Mouse (Mus musculus) neutrophil, adult 5-6 weeks (primary cell): ENCODE measurements at regions not wholly inside any gene's neighbourhood (a gene's known extent, or its start where the extent isn't known, plus 50 kb on each side); places are given as distances from the start of the nearest gene placed in this dataset.
A peak's percentile ranks its signal among the peaks of the same experiment; 100 is the strongest.

Experiments
- ATAC-seq: fragments of 151-379, 151-347 bp; 2 replicates; pipeline ENCODE4 v1.8.0; 2017; ENCODE audit warnings: mild to moderate bottlenecking, moderate TSS enrichment; ENCODE audit not compliant: insufficient number of reproducible peaks, poor library complexity, low FRiP score, severe bottlenecking; ENCODE audit errors: extremely low read depth

DNA sequence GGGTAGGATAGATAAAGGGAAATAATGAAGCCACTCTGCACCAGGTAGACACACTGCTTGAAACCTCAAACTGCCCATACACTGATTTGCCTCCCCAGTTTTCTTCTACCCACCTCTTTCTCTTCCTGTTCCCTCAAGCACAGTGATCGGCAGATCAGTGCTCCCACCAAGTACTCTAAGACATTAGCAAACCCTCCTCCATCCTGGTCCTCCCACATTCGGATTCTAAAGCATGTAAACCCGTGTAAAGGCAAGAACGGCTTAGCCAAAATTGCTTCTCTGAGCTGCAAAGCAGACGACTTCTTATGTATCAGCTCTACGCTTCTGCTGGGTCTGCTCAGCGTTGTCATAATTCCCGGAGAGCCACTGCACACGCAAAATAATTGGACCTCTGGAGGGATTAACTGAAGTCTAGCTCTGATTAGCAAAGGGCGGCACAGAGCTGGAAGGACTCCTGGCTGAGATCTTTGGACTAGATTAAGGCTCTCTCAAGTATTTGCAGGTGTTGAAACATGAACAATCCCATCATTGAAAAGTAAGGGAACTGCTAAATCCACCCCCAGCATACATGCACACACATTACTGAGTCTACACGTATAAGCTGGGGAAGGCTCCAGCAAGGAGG, 67.2 kb downstream of the Mtx3 start:
- ATAC-seq = no peak

- ATAC-seq = no peak
Observed at GRCm38 (mm10) chr13:92912661-92913060, 68.1 kb downstream of the Mtx3 start.

DNA sequence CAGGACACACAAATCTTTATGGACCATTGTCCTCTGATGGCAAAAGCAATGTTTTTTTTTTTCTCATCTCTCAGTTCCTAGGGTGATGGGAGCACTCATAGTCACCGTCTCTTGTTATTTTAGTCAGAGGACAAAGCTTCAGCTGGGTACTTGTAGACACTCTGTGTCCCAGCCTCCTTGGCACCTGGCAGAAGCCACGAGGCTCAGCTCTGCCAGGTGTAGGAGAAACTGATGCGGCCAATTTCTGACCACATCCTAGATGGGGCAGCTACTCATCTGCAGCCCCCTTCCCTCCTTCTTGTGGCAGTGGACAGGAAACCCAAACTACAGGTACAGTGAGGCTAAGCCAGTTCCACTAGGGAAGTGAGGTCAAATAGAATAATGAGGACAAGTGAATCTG, 70.1 kb downstream of the Mtx3 start:
- ATAC-seq = no peak

DNA sequence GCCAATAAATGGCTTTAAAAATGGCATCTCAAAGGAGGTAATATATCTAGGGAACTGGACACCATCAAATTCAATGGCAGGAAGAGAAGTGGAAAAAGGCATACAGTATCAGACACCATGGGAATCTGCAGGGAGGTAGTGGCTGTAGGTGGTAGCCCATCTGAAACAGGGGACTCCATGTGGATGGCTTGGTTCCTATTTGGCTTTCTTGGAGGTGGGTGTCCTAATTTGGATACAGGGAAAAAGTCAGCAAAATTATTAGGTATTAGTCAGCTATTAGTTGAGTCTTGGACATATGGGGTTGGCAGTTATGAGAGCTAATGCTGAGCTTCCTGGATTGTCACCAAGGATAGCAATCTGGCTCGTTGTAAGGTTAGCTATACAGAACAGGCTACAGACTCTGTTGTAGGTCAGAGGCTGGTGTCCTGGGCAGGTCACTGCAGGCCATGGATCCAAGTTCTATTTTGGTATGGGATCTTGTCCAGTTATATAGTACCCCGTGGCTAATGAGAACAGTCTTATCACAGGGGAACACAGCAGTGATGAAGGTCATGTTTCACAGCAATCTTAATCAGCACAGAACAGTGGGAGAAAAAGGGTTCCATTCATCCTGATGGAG, 70.8 kb downstream of the Mtx3 start:
- ATAC-seq = no peak

DNA sequence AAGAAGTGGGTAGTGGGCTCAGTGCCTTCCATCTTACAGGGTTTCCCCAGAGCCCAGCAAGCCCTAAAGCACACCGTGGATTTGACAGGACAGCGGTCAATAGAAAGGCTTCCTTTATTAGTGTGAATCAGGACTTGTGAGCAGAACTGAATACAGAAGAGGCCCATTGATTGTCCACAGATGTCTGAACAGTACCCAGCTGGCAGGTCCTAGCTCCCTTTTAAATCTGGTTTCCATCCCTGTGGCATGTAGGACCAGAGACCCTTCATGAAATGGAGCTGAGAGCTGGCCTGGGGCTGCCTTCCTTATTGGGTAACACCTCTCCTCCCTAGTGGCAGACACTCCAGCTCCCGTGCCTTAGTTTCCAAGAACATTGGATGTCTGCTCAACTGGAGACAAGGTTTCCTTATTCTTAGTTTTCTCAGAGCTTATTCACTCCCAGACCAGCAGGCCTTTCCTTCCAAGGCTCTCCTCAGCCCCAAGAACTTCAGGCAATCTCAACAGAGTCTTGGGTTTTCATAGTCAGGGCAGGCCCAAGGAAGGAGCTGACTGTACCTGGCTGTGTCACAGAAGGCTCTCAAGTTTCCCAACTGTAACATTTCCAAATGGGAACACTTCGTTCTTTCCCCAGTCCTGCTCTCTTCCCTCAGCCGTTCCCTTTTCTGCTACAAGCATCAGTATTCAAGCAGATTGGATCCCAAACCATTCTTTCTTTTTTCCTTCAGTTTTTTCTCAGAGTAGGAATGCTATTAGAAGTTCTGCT, 71.6 kb downstream of the Mtx3 start:
- ATAC-seq = no peak

DNA sequence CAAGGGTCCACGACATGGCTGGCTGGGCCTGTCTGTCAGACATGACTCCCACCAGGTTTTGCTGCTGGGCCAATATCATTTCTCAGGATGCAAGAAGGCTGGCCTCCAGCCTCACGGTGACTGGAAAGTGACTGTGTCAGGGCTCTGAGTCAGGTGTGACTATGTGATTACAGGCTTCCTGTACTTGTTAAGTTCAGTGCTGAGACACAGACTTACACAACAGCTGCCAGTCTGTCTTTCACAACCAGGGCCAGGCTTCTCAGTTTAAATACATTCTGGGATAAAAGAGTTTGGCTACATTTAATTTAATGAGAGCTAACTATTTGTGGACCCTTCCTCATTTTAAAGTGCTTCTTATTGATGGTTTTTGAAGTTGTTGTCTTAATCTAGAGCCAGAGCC, 75.3 kb downstream of the Mtx3 start:
- ATAC-seq = 0 out of 2 replicates have a peak, but pooled peaks have one; percentile 35

- ATAC-seq = no peak
Observed at GRCm38 (mm10) chr13:92921936-92922335, 77.4 kb downstream of the Mtx3 start.

- ATAC-seq = peak; percentile 76
Observed at GRCm38 (mm10) chr13:92923496-92923895, 78.9 kb downstream of the Mtx3 start.

- ATAC-seq = no peak
Observed at GRCm38 (mm10) chr13:92924021-92924420, 79.5 kb downstream of the Mtx3 start.

DNA sequence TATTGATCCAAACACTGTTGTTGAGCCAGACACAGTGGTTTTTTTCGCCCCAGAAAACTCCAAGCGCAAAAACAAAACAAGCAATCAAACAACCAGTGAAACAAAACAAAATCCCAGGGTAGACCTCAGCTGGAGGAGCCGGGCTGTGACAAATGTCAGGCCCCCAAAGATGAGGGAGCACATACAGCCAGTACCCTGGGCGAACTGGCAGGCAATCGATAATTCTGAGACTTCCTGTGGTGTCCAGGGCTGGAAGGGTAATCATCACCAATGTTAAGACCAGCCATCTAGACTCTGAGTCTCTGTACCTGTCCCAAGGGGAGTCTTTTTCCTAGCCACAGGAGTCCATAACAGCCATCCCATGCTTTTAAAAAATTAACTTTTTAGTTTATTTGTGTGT, 80.6 kb downstream of the Mtx3 start:
- no peak for ATAC-seq

DNA sequence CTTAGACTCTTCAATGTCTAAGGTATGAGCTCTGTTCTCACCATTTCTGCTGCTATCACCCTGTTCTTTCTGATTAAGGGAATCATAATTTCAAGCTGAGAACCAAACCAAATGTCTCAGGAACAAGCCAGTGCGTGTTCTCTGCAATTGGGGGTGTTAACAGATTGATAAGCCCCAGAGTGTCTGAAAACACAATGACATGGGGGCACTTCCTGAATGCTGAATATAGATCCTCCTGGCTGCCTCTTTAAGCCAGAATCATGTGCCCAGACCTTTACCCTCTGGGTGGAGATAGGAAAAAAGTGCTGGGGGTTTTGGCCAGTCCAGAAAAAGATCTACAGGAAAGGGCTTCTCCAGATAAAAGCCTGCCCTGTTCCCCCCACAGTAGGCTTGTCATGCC, 84.0 kb downstream of the Mtx3 start:
- ATAC-seq = no peak

- no peak for ATAC-seq
Observed at GRCm38 (mm10) chr13:92931696-92932095, 87.1 kb downstream of the Mtx3 start.

DNA sequence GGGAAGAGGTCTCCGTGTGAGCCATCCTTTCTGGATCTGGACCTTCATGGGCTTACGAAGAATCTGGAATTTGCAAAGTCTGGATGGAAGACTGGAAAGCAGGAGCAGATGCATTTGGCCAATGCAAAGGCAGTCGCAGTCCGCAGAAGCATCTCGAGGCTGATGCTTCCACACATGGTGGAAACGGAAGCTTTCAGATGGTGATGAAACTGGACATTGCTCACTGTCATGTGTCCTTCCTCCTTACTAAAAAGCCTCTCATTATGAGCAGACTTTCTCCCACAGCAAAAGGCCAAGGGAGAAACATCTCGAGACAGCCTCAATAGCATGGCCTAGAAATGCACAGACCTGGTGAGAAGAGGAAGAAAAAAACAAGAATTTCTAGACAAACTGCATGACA, 94.5 kb downstream of the Mtx3 start:
- ATAC-seq = 0 out of 2 replicates have a peak, but pooled peaks have one; percentile 48

- peak; percentile 56; the same call in 1 of the 2 replicates for ATAC-seq
Observed at GRCm38 (mm10) chr13:92940610-92941009, 96.0 kb downstream of the Mtx3 start.

GRCm38 (mm10) chr13:92948560-92948959, 104.0 kb downstream of the Mtx3 start:
- ATAC-seq = peak; percentile 48; the same call in 1 of the 2 replicates

DNA sequence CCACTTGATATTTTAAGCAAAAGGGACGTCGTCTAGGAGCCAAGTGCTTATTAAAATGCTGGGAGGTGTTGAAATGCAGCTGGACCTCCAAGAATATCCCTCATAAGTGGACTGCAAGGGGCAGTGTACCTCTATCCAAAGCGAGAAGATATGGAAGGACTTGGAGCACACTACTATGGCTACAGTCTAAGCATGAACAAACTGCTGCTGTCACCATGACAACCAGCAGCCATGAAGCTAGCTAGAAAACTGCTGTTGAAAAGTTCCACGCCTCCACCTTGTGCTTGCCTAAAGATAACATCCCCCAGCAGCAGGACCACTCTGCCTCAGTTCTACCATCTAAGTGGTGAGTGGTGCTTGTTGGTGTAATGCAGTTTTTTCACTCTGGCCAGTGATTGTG, 115.5 kb downstream of the Mtx3 start:
- ATAC-seq = no peak

DNA sequence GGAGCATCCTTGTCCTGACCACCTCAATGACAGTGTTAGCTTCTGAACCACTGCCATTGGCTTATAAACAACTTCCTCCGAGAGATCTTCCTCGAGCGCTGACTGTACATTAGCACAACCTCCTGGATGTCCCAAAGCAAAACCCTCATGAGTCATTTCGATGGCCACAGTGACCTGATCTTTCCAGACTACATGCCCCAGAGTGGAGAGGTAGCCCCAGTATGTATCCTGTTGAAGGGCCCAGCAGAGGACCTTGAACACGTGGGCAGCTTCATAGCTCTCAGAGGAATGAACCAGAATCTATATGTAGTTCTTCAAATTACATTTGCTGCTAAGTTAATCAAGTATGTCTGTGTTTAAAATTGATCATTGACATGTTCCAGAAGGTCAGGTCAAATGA, 118.1 kb downstream of the Mtx3 start:
- no peak for ATAC-seq

DNA sequence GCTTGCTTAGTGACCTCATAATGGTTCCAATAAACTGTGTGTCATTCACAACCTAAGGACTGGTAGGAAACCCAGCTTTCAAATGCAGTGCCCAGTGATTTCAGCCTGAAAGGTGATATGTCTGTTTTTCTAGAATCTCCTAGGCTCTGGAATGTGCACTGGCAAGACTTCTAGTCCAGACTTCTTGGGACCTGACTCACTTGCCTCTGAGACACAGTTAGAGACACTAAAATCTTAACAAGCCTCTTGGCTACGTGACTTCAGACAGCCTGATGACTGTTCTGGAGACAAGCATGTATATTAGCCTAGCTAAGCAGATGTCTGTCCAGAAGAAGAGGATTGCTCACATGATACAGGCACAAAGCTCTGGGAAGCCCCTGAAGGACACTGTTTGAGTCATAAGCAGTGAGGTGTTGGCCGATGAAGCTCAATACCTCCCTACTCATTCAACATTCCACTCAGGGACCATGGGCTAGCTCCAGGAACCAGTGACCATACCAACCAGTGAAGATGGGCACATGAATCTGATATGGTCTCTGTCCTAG, 118.9 kb downstream of the Mtx3 start:
- no peak for ATAC-seq

- ATAC-seq = 0 out of 2 replicates have a peak, but pooled peaks have one; percentile 19
Observed at GRCm38 (mm10) chr13:92964213-92964743, 119.7 kb downstream of the Mtx3 start.
